Mouse (Mus musculus) lung, postnatal 10 days (tissue): ENCODE measurements around the gene Ephb2.

ENCODE experiments used
- DNase-seq: peaks from one replicate; pipeline ENCODE4 v3.0.0; 2021

The Ephb2 gene

DNA sequence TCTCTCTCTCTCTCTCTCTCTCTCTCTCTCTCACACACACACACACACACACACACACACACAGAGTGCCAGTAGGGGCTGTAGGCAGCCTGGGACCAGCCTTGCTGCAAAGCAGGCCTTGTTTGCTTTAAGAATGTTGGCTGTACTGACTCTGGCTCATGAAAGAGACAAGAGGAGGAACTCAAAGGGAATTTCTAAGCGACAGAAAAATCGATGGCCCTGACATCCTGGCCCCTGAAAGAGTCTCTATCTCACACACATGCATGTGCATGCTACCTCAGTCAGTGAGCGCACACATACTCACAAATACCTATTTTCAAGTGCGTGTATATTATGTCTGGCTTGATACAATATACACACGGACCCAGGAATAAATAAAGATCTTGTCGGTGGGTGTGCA, 79.3 kb downstream of the Ephb2 start:
- no peak for DNase-seq

DNA sequence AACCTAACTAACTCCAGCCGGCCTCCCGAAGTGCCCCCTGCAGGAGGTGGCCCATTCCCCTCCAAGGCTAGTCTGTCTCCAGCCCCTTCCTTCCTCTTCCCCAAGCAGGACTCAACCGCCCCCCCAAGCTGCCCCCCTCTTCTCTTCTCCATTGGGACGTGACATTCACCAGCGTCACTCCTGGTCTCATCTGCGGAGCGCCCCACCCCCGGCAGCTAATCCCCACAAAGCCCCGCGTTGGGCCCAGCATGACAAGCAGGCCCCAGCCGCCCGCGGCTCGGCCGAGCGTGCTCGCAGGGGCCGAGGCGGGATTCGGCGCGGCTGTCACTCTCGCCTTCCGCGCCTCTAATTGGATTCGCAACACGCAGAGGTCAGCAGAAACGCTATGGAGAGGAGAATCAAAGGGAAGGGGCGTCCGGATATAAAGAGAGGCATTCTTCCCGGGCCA, 80.4 kb downstream of the Ephb2 start:
- DNase-seq: peak; percentile 57

DNA sequence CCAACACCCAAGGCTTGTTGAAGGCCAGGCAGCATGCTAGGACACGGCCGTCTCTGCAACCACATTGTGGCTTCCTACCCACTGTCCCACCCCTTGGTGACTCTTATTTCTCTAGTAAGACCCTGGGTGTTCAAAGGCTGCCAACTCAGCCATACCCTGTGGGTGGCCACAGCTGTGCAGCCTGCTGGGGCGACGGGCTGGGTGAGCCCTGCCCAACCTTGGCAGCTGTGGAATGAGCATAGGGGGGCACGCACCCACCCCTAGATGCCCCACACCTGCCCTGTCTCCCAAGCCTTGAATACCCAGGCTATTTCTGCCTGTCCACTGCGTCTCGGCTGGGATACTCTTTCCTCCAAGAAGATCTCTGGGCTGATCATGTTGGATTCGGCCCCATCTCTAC, 81.5 kb downstream of the Ephb2 start:
- no peak for DNase-seq

DNA sequence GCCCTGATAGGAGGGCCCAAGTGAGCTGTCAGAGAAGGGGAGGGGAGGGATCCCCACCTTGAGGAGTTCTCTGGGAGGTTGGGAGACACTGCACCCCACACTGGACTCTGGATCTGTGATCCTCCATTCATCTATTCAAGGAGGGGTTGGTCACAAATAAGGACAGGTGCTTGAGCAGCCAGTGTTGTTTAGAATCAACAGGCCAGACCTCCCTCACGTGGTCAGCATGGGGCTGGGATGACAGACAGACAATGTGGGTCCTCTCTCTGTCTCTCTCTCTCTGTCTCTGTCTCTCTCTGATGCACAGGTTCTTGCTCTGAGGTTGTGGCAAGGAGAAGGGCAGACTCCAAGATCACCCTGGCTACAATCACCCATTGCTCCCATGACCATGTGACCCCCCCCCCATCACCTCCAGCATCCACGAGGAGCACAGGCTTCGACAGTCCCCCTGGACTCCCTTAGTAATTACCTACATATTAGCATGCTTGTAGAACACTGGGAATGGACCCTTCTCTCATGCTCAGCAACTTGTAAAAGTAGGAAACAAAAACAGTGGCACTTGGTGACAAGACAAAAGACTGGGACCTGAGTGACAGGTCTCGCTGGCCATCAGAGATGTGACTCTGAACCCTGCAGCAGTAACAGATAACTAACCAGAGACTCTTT, 84.3 kb downstream of the Ephb2 start:
- DNase-seq: no peak

DNA sequence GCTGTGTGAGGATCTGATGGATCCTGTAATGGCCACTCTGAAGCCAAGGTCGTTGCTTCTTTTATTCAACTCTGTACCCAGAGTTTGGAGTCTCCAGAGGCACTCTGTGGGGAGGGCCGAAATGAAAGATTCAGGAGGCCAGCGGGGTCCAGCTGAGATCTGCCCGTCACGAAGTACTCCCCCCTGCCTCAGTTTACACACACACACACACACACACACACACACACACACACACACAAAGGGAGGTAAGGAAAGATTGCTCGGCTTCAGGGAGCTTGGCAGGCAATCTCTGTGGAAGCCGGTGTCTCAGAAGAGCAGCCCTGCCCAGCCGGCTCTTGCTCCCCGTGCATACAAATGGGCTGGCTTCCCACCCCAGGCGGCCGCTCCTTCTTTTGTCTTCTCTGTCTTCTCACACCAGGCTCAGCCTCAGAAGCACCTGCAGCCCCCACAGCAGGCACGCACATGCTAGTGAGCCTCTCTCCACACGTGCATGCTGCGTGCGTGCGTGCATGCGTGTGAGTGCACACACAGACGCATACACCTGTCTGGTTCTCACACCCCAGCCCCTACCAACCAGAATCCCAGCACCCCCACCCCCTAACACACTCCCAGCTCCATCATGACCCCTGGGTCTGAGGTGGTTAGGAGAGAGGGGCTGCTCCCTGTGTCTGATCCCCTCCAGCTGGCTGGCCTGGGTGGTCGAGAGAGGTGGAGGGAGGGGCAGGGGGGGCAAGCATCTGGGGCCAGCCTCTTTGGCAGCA, 85.0 kb downstream of the Ephb2 start:
- no peak for DNase-seq

DNA sequence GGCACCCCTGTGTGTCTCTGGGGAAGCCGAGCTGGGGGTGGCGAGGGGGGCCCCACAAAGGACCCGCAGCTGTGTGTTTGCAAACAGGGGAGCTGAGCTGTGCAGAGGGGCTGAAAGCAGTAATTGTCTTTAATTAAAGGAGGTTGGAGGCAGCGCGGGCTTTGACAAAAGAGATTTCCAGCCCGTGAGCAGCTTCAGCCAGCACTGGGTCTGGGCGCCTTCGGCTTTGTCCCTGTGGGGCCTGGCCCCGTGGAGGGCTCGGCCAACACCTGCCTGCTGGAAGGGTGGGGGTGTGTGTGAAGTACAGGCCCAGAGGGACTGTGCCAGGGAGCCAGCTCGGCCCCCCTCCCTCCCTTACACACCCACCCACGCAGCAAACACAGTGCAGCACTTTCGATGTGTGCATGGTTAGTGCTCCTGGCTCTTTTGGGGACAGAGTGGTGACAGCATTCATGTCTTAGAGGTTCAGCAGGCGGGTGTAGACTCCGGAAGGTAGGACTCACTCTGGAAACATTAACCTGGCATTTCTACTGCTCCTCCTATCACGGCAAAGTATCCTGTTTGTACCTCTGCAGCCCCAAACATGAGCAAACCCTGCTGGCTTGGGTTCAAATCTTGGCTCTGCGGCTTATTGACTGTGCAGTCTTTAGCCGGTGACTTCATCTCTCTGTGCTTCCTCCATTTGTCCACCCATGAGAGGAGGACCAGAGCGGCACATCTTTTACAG, 85.8 kb downstream of the Ephb2 start:
- no peak for DNase-seq

DNA sequence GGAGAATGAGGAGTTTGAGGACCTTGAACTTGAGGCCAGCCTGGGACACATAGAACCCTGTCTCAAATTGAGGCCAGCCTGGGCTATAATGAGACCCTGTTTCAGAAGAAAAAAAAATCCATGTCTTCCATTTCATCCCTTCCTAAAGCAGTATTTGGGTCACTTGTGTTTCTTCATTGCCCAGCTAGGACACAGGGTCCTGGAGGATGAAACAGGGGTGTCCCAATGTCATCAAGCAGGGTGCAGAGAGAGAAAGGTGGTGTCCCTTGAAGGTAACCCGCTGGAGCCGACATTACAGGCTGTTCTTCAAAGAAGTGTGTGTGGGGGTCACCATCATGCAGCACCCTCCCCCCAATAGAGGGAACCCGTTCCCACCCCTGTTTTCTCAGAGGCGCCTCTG, 86.4 kb downstream of the Ephb2 start:
- DNase-seq: no peak

DNA sequence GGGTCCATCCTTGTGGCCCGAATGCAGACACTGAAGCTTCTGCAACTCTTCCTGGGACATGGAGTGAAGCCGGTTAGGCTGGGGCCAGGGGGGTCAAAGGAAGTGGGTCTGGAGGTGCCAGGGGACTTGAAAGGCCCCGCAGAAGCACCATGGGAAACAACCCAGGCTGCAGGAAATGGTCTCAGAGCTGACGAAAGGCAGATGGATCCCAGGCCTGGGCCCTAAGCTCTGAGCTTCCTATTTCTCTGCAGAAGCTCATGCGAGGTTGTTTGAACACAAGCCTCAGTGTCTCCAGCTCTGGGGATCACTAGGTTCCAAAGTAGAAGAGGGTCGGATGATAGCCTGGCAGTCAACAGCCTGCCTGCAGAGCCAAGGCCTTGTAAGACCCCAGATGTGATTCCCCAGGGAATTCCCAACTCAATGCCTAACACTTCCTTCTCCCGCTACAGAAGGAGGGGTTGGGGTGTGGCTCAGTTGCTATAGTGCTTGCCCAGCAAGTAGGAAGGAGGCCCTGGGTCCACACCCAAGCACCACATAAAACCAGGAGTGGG, 86.9 kb downstream of the Ephb2 start:
- peak; percentile 47 for DNase-seq

DNA sequence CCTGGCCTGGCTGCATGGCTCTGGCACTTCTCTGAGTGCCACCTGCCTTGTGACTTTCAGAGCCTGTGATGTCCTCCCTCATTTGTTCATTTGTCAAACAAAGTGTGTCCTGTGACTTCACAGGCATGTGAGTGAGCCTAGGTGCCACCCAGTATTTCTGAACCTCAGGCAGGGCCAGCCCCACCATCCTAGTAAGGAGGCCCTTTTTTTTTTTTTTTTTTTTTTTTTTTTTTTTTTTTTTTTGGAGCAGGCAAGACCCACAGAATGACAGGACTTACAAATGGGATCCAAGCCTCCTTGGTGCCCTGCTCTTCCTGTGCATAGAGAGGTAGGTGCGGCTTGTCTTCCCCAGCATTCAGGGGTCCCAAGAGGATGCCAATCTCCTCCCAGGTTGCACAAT, 89.3 kb downstream of the Ephb2 start:
- no peak for DNase-seq

DNA sequence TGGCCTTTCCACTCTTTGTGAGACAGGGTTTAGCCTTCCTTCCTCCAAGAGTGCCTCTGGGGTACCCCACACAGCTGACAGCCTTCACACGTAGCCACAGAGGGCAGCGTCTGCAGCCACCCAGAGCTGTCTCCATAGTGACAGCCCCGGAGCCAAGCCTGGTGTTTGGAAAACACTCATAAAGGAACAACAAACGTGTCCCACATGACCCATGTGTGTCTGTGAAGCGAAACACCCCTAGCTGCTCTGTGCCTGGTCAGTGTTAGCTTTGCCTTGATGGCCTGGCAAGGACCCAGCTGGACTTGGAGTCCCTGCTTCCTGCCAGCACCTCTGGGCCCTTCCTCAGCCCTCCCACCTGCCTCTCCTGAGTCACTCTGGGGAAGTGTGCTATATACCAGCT, 93.1 kb downstream of the Ephb2 start:
- DNase-seq: peak; percentile 85

DNA sequence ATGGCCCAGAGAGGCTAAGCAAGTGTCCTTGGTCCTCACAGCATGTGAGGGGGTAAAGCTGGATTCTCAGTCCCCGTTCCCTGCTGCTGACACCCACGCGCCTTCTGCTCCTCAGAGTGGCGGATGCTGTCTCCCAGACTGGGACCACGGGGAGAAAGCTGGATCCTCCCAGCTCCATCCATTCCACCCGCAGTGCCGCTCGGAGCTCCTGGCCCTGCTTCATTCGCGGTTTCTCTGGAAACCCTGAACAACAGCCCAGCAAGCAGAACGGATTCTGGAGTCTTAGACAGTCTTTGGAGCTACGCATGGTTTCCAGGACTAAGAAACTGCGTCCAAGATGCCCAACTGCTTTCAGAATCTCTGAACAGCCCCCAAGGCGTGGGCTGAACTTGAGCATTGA, 93.9 kb downstream of the Ephb2 start:
- DNase-seq: peak; percentile 31

DNA sequence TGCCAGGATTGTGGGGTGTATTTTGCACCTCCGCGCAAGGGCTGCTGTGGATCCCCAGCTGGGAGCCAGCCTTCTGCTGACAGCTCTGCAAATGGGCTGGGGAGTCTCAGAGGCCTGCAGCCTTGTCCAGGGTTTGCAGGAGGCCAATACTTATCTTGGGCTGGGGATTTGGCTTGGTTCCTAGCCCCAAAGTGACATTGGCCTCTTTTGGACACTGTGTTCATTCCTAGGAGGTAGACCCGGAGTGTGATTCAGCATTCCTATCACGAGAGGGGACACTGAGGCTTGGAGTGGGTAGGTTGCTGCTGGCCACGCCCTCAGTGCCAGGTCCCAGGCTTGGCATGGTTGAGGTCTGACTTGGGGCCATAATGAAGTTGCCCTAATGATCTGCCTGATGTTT, 94.8 kb downstream of the Ephb2 start:
- no peak for DNase-seq

DNA sequence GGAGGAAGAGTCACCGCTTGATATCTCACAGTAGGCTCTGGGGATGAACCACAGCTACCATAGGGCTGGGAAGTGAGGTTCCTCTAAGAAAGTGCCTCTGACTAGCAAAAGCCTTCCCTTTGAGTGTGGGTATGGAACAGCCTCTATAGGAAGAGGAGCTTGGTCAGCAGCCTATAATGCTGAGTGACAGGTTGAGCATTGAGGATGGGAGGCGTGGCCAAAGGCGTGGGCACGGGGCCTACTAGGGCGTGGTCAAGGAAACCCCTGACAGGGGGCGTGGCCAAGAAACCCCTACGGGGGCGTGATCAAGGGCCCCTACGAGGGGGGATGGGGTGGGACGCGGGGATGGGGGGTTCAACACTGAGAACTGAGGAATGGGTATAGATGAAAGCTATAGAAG, 96.6 kb downstream of the Ephb2 start:
- no peak for DNase-seq

DNA sequence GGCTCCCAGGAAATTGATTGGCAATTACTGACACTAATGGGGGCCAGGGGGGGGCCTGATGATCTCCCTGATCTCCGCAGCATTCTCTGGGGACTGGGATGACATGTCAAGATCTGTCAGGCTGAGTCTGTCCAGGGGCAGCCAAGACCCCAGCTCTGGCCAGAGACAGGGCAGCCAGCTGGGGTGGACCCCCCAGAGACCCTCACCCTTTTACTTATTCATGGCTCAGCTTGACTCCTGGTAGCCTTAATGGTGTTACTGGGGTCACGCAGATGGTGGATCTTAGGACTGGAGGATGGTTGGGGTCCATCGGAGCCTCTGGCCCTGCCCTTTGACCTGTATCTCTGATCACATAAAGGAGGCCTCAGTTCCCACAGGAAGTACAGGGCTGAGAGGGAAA, 97.5 kb downstream of the Ephb2 start:
- DNase-seq: no peak

DNA sequence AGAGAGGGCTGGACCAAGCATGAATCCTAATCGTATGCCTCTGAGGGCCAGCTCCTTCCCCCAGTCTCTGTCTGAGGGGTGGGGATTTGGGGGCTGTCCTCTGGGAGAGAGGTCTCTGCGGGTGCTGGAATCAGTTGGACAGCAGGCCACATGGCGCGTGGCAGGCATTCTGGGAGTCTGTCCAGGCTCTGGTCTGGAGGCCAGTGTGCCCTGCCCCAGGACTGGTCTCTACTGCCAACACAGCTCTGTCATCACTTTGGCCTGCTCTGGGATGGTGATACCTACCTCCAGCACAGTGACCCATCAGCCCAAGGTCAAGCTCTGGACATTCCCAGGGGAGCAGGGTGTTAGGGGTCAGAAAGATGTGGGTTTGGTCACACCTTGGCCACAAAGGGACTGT, 99.9 kb downstream of the Ephb2 start:
- no peak for DNase-seq

DNA sequence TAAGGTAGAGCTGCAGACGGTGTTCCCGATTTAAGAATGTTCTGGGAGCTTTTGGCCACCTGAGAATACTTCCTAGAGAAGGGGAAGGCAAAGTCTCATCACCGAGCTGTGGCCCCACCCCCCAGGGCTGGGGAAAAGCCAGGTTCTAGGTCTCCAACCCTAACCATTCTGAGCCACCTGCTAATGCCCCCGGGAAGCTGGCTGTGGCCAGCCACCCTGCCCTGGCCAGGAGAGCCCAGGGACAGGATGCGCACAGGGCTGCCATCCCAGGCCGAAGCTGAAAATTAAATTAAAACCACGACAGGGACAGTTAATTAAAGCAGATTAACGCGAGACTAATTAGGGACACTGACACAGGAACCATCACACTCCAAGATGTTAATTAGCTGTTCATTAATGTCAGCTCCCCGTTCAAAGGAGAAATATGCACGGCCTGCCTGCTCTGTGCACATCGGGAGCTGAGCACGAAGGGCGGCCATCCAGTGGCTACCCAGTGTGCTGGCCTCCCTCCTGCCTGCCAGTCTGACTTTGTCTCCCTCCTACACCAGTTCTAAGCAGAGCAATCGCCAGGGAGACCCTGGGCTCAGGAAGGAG, 101.5 kb downstream of the Ephb2 start:
- DNase-seq: no peak

DNA sequence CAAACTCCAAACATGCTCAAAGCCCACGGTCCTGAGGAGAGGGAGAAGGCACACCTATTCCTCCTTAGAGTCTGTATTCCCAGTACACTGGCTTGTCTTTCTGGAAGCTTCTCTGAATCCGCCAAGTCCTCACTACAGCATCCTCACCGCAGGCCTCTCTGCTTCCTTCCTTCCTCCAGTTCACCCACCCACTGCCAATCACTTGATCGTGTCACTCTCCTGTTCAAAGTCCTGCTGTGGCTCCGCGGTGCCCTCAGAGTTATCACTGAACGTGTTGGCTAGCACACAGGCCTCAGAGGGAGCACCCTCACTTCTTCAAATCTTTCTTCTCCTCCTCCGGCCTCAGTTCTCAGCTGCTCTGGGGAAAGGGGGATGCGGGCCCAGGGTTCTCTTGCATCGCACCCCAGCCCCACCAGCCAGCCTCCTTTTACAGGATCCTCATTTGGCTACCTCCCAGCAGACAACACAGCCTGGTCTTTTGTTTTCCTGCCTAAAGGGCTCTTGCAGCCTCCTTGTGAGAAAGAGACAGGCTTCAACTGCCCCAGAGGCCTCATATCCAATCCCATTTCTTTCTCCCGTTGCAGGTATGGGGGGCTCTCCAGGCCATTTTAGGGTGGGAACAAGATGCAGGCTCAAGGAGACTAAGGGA, 102.4 kb downstream of the Ephb2 start:
- no peak for DNase-seq

DNA sequence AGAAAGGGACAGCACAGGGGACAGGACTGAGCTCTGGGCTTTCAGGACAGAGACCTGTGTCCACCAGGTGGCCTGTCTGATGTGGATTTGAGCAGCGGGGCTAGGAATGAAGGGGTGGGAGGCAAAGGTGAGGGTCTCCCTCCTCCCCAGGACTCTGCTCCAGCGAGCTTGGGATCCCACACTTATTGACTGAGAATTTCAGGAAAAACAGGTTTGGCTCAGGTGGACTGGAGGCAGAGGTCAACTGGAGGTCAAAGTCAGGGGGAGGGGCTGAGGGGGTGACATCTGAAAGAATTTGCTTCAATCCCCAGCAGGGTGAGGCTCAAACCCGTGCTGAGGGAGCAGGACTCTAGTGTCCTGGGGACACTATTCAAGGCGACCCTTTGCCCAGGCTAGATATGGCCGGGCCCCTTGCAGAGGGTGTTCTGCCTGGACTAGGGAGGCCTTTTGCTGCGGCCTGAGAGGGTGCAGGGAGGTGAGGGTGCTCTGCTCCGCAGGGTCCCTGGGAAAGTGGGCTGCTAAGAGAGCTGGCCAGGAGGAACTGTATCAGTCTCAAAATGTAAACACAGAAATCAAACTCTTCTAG, 103.2 kb downstream of the Ephb2 start:
- no peak for DNase-seq

DNA sequence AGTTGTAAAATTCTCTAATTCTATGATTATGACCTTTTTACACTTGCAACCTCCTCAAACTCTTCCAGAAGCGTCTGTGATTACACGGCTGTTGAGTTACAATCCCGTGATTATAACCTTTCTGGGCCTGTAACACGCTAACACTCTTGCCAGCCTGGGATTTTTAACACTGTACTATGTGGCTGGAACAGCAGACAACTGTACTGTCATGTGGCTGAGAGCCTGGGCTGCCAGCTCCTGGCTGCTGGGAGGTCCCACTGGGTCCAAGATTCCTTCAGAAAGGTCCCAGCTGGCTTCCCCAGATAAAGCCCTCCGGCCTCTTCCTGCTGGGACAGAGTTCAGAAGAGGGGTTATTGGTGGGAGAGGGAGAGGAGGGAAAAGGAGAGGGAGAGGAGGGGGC, 104.0 kb downstream of the Ephb2 start:
- peak; percentile 64 for DNase-seq

DNA sequence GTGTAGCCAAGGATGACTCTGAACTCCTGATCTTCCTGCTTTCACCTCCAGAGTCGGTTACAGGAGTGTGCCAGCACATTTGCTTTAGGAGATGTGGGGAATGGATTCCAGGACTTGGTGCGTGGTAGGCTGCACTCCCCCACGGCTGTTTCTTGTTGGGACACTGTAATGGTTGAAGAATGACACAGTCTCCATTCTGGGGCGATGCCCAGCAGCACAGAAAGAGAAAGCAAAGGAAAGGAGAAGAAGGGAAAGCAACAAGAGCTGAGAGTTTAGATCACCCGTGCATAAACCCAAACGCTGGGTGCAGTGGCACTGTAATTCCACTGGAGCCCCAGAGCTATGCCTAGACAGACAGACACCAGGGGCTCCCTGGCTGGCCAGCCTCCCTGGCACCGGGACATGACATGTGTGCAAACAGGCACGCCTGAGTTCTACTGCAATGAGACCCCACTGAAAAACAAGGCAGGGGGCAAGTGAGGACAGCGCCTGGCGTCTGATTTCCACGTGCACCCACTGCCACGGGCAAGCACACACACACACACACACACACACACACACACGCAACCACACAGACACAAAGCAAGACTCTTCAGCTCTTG, 104.7 kb downstream of the Ephb2 start:
- peak; percentile 24 for DNase-seq

DNA sequence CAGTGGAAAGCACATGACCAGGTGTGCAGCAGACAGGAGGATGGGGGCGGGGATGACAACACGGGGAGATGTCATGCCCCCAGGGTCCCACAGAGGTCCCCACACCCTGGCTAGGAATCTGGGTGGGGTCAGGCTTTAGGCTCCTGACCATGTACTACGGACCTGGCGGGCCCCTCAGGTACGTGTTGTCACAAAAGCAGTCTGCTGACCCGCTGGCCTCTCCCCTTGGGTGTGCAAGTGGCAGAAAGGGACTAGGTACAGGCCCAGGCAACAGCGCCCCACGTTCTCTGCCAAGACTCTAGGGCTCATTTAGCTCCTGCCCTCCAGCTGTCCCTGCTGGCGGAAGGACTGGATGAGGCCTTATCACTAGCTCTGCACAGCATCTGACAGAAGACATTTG, 105.3 kb downstream of the Ephb2 start:
- no peak for DNase-seq

DNA sequence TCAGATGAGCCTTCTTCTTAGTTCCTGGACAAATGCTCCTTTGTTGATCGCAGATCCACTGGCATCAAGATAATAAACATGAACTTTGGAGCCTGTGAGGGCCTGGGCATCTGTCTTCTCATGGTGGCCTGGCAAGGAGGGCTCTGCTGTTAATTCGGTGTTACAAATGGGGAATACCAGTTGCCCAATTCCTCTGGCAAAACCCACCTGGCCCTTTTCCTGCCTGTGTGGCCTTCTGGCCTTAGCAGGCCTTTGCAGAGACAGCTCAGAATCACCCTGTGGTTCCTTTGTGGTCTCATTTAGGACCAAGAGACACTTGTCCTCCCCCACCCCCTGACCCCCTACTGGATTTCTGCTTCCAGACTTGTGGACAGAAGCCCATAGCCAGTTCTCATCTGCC, 106.2 kb downstream of the Ephb2 start:
- no peak for DNase-seq
